Comparison of ENCODE assay signal across 15 mouse cellular contexts in the genomic region with DNA sequence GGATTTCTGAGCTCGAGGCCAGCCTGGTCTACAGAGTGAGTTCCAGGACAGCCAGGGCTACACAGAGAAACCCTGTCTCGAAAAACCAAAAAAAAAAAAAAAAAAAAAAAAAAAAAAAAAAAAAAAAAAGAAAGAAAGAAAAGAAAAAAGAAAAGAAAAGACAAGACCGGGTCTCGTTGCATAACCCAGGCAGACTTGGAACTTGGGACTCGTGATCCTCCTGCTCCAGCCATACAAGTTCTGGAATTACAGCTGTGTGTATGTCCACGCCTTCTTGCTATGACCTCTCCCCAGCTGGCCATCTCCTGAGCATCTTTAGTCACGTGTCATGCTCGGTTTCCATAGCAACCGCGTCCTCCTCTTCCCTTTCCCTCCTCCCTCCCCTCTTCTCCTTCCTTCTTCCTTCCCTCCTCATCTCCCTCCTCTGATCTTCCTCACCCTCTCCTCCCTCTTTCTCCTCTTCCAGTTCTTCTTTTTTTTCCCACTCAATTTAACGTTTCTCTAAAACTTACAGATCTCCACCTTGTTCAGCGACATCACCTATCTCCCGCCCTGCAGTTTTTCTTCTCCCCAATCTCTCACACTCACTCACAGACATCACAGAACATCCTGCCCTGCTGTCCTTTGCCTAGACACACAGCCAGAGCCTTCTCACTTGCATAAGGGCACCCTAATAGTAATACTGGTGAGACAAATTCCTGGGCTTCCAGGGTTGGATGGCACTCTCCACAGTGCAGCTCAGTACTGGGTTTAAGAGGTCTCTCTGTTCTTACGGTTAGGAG. TPM values are rescaled to one million over a fixed set of nuclear protein-coding genes. Genes with fewer than 3 reads are reported as not detected.
DNase-seq lines count a peak whose midpoint lies in the region; ATAC-seq and TF ChIP-seq lines count a peak whose summit lies in the region.
"Had no signal": no experiment of that assay in that cellular context is flagged by ENCODE, and none has a peak within 500 bp of the region (broad histone marks: within the 10 kb centered on the region; RNA-seq: fewer than 3 reads in every experiment).

No protein-coding gene starts in this region.

- 49% methylated on average over 13 of the region's 14 CpGs for WGBS in stomach, postnatal 0 days

- H3K4me2 ChIP-seq in stomach, postnatal 0 days (replicated peaks; ENCODE audit: low read depth), result no peak overlapping the region
- H3K4me2 ChIP-seq: limb, embryonic 13.5 days had no signal

- H3K4me1 ChIP-seq in stomach, postnatal 0 days (replicated peaks; ENCODE audit: control insufficient read depth, insufficient read depth), result no peaks in the 10 kb centered on the region
- H3K4me1 ChIP-seq: limb, embryonic 13.5 days had no signal

- no peak overlapping the region for H3K27ac ChIP-seq in stomach, postnatal 0 days (replicated peaks)
- H3K27ac ChIP-seq: forebrain, embryonic 10.5 days; limb, embryonic 13.5 days had no signal

- TF ChIP-seq EP300 in stomach, postnatal 0 days (optimal IDR thresholded peaks at IDR 0.05), result no peak

- no peak overlapping the region for H3K9ac ChIP-seq in stomach, postnatal 0 days (ENCODE audit: low read length)
- H3K9ac ChIP-seq: limb, embryonic 13.5 days had no signal

- TF ChIP-seq CTCF in stomach, postnatal 0 days (IDR thresholded peaks at IDR 0.05; ENCODE audit: low read depth), result no peak

- no peaks in the 10 kb centered on the region for H3K27me3 ChIP-seq in stomach, postnatal 0 days (ENCODE audit: control insufficient read depth, insufficient read depth, low read length)

- H3K36me3 ChIP-seq in stomach, postnatal 0 days (ENCODE audit: control insufficient read depth, insufficient read depth, low read length), result no peaks in the 10 kb centered on the region
- H3K36me3 ChIP-seq: forebrain, embryonic 10.5 days; limb, embryonic 13.5 days had no signal

- no peak overlapping the region for H3K4me3 ChIP-seq in stomach, postnatal 0 days (ENCODE audit: low read depth, low read length)
- H3K4me3 ChIP-seq: forebrain, embryonic 10.5 days; limb, embryonic 13.5 days had no signal

- H3K9me3 ChIP-seq in stomach, postnatal 0 days (ENCODE audit: control insufficient read depth, low read length), result no peaks in the 10 kb centered on the region
- H3K9me3 ChIP-seq: forebrain, embryonic 10.5 days; limb, embryonic 13.5 days had no signal

- ATAC-seq in stomach, postnatal 0 days (ENCODE audit: low FRiP score, low TSS enrichment), result no peak

- DNase-seq in kidney, postnatal 10 days, result peak; percentile 27
- no peak for DNase-seq in kidney, adult 8-10 months
- peak; percentile 76 for DNase-seq in CD4-positive, CD25-positive, alpha-beta regulatory T cell, adult 2 months (ENCODE audit: low read depth, low spot score)
- DNase-seq in ZHBTc4 (ENCODE audit: low read depth, low spot score), result peak; percentile 36
- DNase-seq in mesoderm, embryonic 11.5 days (ENCODE audit: low read depth, low spot score), result peak; percentile 55
- no peak for DNase-seq in layer of hippocampus, adult 18-20 months (ENCODE audit: low spot score in 2 of 2)
- no peak for DNase-seq in stomach, postnatal 0 days (ENCODE audit: low spot score)
- DNase-seq in thymus, postnatal 10 days (ENCODE audit: low spot score in 2 of 2), result no peak
- DNase-seq: gastrocnemius, postnatal 25 days; kidney, adult 18-20 months; lung, postnatal 14 days; right cerebral cortex, adult 18-20 months had no signal

RNA-seq across cellular contexts. Expression of a gene that starts 12.8 kb away (rescaled TPM):
- total RNA-seq in layer of hippocampus, adult 18-20 months (2021), result under 1 TPM; 0.82 to 0.89 TPM
- polyA plus RNA-seq in stomach, postnatal 0 days (2015; fragmentation: Nextera tagmentation; extraction: Ambion mirVana), result 0.22 and 0.23 TPM in 2 replicates
- total RNA-seq: common myeloid progenitor, adult 5-6 weeks had no signal

RNA-seq across cellular contexts. Expression of a gene that starts 12.9 kb away (rescaled TPM):
- total RNA-seq in layer of hippocampus, adult 18-20 months (2021), result 100 to 1,000 TPM; 241 to 256 TPM
- 253 and 262 TPM in 2 replicates for polyA plus RNA-seq in stomach, postnatal 0 days (2015; fragmentation: Nextera tagmentation; extraction: Ambion mirVana)

Comparison
In these comparisons a context has a peak if more than half of its experiments do, and no peak if none do; other contexts are left out.
1. DNase-seq: peak in kidney, postnatal 10 days (single experiment), CD4-positive, CD25-positive, alpha-beta regulatory T cell, adult 2 months (single experiment), ZHBTc4 (single experiment) and mesoderm, embryonic 11.5 days (single experiment); none in kidney, adult 8-10 months (0 of 2), layer of hippocampus, adult 18-20 months (0 of 2), stomach, postnatal 0 days (single experiment) and thymus, postnatal 10 days (0 of 2).